Mouse (Mus musculus): ENCODE measurements around the gene Cxcl14. TPM values are rescaled to one million over a fixed set of nuclear protein-coding genes. Genes with fewer than 3 reads are reported as not detected.

Gene Cxcl14
- polyA plus RNA-seq, 1 experiment = 1.5 TPM

GRCm38 (mm10) chr13:56270124-56270523 is 26.2 kb downstream of the Cxcl14 start:
- H3K4me3 ChIP-seq (ENCODE audit: insufficient read depth, low read length) = no peak overlapping the region
- no peaks in the 10 kb centered on the region for H3K4me1 ChIP-seq (ENCODE audit: control insufficient read depth, insufficient read depth, low read length)
- TF ChIP-seq POLR2A (IDR thresholded peaks at IDR 0.05; ENCODE audit: borderline replicate concordance, low read depth, low read length) (no peak), CTCF (IDR thresholded peaks at IDR 0.05; ENCODE audit: low read depth, low read length) (no peak)
- no peak overlapping the region for H3K27ac ChIP-seq (ENCODE audit: insufficient read depth, low read depth, low read length)

DNA sequence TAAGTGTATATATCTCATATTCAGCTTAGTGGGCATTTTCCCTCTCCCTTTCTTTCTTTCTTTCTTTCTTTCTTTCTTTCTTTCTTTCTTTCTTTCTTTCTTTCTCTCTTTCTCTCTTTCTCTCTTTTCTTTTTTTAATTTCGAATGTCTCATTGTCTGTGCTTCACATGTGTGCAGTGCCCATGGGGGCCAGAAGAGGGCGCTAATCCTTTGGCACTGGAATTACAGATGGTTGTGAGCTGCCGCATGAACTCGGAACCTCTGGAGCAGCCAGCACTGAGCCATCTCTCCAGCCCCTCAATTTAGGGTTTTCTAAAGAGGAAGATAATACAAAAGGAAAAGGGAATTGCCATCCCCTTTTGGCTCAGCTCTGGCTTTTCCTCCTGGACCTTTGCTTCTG is 29.0 kb downstream of the Cxcl14 start:
- Histone ChIP-seq H3K4me1 (ENCODE audit: control insufficient read depth, insufficient read depth, low read length) (no peaks in the 10 kb centered on the region), H3K27ac (ENCODE audit: insufficient read depth, low read depth, low read length) (no peak overlapping the region), H3K4me3 (ENCODE audit: insufficient read depth, low read length) (no peak overlapping the region)
- TF ChIP-seq POLR2A (IDR thresholded peaks at IDR 0.05; ENCODE audit: borderline replicate concordance, low read depth, low read length) (no peak), CTCF (IDR thresholded peaks at IDR 0.05; ENCODE audit: low read depth, low read length) (peak; percentile 45; the same call in 1 of the 2 replicates)

- Histone ChIP-seq H3K27ac (ENCODE audit: insufficient read depth, low read depth, low read length) (no peak overlapping the region), H3K4me1 (ENCODE audit: control insufficient read depth, insufficient read depth, low read length) (no peaks in the 10 kb centered on the region), H3K4me3 (ENCODE audit: insufficient read depth, low read length) (no peak overlapping the region)
- no peak for TF ChIP-seq POLR2A (IDR thresholded peaks at IDR 0.05; ENCODE audit: borderline replicate concordance, low read depth, low read length)
- peak; percentile 30; the same call in 1 of the 2 replicates for TF ChIP-seq CTCF (IDR thresholded peaks at IDR 0.05; ENCODE audit: low read depth, low read length)
These were observed 29.9 kb downstream of the Cxcl14 start for GRCm38 (mm10) chr13:56266435-56266834.

DNA sequence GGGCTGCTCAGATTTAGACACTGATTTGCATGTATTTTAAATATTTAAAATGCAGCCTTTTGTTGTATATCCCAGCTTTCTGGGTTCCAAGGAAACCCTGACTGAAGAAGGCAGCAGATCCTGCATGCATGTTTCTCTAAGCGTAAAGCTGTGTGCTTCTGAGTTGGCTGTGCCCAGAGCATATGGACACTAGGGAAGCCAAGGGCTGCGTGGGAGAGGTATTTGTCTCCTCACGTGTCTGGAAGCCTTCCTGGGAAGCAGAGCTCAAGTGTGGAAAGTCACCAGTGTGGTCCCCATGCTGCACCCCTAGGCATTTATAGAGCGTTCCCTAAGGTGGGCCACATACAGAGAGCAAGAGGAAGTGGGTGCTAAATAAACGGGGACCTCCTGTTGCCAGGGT is 30.7 kb downstream of the Cxcl14 start:
- Histone ChIP-seq H3K27ac (ENCODE audit: insufficient read depth, low read depth, low read length) (no peak overlapping the region), H3K4me3 (ENCODE audit: insufficient read depth, low read length) (no peak overlapping the region), H3K4me1 (ENCODE audit: control insufficient read depth, insufficient read depth, low read length) (no peaks in the 10 kb centered on the region)
- TF ChIP-seq POLR2A (IDR thresholded peaks at IDR 0.05; ENCODE audit: borderline replicate concordance, low read depth, low read length) (no peak), CTCF (IDR thresholded peaks at IDR 0.05; ENCODE audit: low read depth, low read length) (no peak)

DNA sequence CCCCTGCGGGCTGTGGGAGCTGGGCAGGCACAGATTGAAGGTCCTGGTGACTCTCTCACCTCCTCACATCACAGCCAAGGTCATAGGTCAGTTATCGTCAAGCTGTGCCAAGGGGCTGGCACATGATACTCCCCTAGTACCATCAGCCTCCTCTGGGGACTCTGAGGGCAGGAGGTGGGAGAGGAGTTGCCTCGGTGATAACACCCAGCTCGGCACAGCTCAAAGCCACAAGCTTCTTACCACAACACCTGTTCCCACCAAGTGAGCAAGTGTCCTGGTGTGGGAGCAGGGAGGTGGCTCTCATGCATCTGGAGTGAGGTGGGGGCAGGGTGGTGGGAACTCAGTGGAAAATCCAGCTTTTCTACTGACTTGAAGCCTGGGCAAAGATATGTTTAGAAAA is 34.1 kb downstream of the Cxcl14 start:
- H3K27ac ChIP-seq (ENCODE audit: insufficient read depth, low read depth, low read length) = no peak overlapping the region
- H3K4me3 ChIP-seq (ENCODE audit: insufficient read depth, low read length) = no peak overlapping the region
- TF ChIP-seq CTCF (IDR thresholded peaks at IDR 0.05; ENCODE audit: low read depth, low read length) (no peak), POLR2A (IDR thresholded peaks at IDR 0.05; ENCODE audit: borderline replicate concordance, low read depth, low read length) (no peak)
- no peaks in the 10 kb centered on the region for H3K4me1 ChIP-seq (ENCODE audit: control insufficient read depth, insufficient read depth, low read length)

DNA sequence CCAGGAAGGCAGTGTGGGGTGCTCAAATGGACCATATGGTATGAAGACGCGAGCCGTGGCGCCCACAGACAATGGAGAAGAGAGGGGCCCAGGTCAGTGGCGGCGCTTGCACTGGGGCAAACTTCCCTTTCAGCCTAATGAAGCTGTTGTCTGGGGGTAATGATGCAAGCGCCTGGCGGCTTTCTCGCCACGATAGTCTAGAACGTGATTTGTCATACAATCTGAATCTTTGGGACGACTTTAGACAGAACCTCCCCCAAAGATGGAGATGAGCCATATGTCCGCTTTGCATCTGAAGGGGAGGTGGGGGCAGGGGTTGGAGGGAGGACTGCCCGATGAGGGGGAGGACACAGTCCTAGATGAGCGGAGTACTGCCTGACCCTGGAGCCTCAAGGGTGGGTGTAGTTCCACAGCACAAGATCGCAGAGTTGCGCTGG is 36.0 kb downstream of the Cxcl14 start:
- TF ChIP-seq CTCF (IDR thresholded peaks at IDR 0.05; ENCODE audit: low read depth, low read length) (no peak), POLR2A (IDR thresholded peaks at IDR 0.05; ENCODE audit: borderline replicate concordance, low read depth, low read length) (no peak)
- Histone ChIP-seq H3K4me3 (ENCODE audit: insufficient read depth, low read length) (no peak overlapping the region), H3K27ac (ENCODE audit: insufficient read depth, low read depth, low read length) (no peak overlapping the region), H3K4me1 (ENCODE audit: control insufficient read depth, insufficient read depth, low read length) (no peaks in the 10 kb centered on the region)

GRCm38 (mm10) chr13:56259926-56260250 is 36.5 kb downstream of the Cxcl14 start:
- TF ChIP-seq POLR2A (IDR thresholded peaks at IDR 0.05; ENCODE audit: borderline replicate concordance, low read depth, low read length) (no peak), CTCF (IDR thresholded peaks at IDR 0.05; ENCODE audit: low read depth, low read length) (no peak)
- H3K4me3 ChIP-seq (ENCODE audit: insufficient read depth, low read length) = no peak overlapping the region
- H3K27ac ChIP-seq (ENCODE audit: insufficient read depth, low read depth, low read length) = no peak overlapping the region
- no peaks in the 10 kb centered on the region for H3K4me1 ChIP-seq (ENCODE audit: control insufficient read depth, insufficient read depth, low read length)

DNA sequence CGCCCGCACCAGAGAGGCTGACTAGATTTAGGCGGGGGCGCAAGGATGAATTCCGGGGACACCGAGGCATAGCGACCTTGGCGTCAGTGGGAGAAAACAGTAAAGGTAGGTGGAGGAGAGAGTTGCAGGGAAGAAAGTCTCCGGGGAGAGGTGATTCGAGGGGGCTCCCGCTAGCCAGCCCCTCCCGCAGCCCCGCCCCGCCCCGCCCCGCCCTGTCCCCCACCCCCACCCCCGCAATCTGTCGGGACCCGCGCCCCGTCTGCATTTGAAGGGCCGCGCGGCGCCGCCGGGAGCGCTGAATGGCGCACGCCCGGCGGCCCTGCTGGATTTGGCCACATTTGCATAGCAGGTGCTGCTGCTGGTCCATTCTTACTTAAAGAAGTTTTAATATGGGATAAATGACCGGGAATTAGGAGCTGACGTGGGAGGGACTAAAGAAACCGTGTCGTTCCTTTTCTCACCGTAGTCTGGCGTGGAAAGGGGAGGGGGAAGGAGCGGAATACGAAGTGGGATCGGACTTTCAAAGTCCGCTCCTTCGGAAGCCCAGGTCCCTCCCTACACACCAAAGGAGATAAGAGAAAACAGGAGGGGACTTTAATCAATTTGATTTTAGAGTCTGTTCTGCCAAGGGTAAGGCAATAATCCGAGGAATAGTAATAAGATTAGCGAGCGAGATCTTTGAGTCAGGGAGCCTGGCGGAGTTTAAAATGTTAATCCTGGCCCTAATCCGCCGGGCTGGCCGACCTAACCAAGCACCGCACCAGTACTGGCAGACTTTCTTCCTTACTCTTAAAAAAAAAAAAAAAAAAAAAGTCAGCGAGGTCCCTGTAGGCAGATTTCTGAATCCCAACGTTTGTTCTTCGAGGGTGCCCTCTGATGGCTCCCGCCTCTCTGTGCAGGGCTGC is 37.1 kb downstream of the Cxcl14 start:
- TF ChIP-seq POLR2A (IDR thresholded peaks at IDR 0.05; ENCODE audit: borderline replicate concordance, low read depth, low read length) = no peak
- TF ChIP-seq CTCF (IDR thresholded peaks at IDR 0.05; ENCODE audit: low read depth, low read length) = no peak
- H3K4me1 ChIP-seq (ENCODE audit: control insufficient read depth, insufficient read depth, low read length) = no peaks in the 10 kb centered on the region
- H3K4me3 ChIP-seq (ENCODE audit: insufficient read depth, low read length) = no peak overlapping the region
- H3K27ac ChIP-seq (ENCODE audit: insufficient read depth, low read depth, low read length) = no peak overlapping the region

- no peaks in the 10 kb centered on the region for H3K4me1 ChIP-seq (ENCODE audit: control insufficient read depth, insufficient read depth, low read length)
- no peak overlapping the region for H3K27ac ChIP-seq (ENCODE audit: insufficient read depth, low read depth, low read length)
- TF ChIP-seq CTCF (IDR thresholded peaks at IDR 0.05; ENCODE audit: low read depth, low read length) = no peak
- TF ChIP-seq POLR2A (IDR thresholded peaks at IDR 0.05; ENCODE audit: borderline replicate concordance, low read depth, low read length) = no peak
- H3K4me3 ChIP-seq (ENCODE audit: insufficient read depth, low read length) = no peak overlapping the region
These were observed 37.9 kb downstream of the Cxcl14 start for GRCm38 (mm10) chr13:56258196-56259020.
